Mouse (Mus musculus) right cerebral cortex, postnatal 14 days (tissue): Measurements from ENCODE around the gene Nags.
A peak's percentile ranks its signal among the peaks of the same experiment; 100 is the strongest.

ENCODE experiments used
- DNase-seq: peaks from one replicate; pipeline ENCODE4 v3.0.0; 2022

Gene Nags

GRCm38 (mm10) chr11:102145471-102146001 lies at the start of gene Nags:
Nags (plus strand) TSS chr11:102145513.
- DNase-seq: no peak

DNA sequence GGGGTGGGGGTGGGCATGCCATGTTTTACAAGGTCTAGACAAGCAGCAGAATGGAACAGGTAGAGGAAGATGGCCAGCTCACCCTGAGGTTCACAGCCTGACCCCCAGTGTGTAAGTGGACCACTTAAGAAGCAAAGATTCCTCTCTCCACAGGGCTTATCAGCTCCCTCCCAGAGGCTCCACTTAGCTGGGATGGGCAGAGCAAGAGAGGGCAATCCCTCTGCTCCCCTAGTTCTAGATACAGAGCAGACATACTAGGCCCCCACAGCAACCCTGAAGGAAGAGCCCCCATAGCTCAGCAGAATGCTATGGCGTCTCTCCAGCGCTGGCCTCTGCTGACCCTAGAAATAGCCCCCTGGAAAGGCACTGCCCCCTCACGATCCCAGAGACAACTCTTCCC lies 49.6 kb upstream of the Nags start:
- no peak for DNase-seq

DNA sequence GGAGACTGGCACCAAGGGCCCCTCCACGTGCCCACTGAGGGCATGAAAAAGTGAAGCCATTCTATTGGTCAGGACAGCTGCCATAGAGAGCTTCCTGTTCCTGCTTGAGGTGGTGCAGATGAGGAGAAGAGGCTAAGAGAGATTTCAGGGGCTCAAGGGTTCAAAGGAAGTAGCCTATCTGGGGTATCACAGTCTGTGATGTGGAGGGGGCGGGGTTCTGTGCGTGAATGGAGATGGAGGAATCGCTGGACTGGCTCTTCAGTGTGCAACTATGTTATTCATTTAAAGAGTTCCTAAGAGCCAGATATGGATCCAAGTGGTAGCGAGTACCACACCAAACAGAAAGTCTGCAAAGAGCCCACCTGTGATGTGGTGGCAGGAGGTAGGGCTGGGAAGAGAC lies 48.9 kb upstream of the Nags start:
- DNase-seq: no peak

DNA sequence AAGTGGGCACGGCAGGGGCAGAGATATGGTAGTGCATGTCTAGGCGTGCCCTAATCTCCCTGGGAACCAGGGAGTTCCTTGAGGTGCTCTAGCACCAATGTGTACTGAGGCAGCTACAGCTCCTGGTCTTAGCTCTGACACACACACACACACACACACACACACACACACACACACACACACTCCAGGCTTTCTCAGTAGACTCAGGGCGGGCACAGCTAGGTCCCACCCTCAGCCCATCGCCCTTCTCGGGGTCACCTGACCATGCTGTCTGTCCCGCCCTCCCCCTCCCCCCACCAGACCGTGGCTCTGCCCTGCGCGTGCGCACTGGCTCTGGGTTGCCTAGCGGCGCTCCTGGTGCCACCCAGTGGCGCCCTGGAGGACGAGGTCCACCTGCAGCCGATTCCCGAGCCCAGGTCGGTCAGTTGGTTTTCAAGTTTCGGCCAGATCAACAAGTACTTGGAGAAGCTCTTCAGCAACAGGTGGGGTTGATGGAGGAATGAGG lies 48.4 kb upstream of the Nags start:
- peak; percentile 78 for DNase-seq

DNA sequence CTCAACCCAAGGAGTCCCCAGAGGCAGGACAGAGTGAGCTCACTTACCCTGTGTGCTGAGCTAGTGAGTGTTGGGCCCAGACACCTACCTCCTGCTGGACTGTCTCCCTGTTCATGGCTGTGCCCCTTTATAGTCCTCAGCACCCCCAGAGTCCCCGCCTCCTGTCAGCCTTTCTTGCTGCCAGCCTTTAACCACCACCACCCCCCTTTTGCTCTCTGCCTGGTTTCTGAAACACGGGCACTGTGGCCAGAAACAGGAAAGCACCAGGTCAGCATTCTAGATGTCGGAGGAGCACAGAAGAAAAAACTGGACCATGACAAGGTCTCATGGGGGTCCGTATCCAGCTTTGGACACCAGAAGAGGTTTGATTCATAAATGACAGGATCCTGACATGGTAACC lies 44.1 kb upstream of the Nags start, which contains the start of gene Ppy:
Gene Ppy, minus strand, starts transcription at position 101 of the 400 bp plus-strand sequence.
- no peak for DNase-seq

- DNase-seq: peak; percentile 77
These were observed 42.6 kb upstream of the Nags start for GRCm38 (mm10) chr11:102102485-102103258.

DNA sequence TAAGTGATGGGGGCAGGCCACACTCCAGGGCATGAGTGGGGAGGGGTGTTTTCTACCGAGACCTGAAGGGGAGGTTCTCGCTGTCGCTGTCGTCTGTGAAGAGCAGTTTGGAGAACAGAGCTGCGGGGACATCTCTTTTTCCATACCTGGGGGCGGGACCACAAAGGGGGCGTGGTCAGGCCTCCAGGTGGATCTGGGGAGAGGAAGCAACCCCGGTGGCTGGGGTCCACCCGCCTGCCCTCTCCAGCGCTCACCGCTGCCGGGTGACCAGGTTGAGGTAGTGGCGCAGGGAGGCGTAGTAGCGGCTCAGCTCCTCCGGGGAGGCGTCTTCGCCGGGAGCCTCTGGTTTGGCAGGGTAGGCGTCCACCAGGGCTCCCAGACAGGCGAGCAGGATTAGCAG lies 38.4 kb upstream of the Nags start:
- no peak for DNase-seq

GRCm38 (mm10) chr11:102107732-102108131 lies 37.6 kb upstream of the Nags start, which contains the start of gene Pyy:
Pyy (minus strand) TSS chr11:102107832.
- DNase-seq: no peak

- DNase-seq: no peak
These were observed 33.7 kb upstream of the Nags start for GRCm38 (mm10) chr11:102111576-102111975.

DNA sequence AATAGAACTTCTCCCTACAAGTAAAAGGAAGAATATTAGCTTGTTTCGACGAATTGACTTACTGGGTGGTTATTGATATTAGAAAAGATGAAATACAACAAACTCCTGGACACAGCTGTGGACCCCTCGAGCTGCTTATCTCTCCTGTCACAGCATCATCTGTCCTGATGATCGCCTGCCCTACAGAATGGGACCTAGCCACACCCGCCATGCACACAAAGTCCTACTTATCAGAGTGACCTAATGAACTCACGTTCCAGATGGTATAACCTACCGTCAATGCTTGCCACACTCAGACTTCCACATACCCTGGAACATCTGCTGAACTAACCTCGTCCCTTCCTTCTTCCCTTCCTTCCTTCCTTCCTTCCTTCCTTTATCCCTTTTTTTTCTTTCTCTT lies 29.1 kb upstream of the Nags start:
- DNase-seq: no peak

GRCm38 (mm10) chr11:102117386-102117785 lies 27.9 kb upstream of the Nags start:
- DNase-seq: no peak

- no peak for DNase-seq
These were observed 10.8 kb upstream of the Nags start for GRCm38 (mm10) chr11:102134516-102134915.

GRCm38 (mm10) chr11:102137625-102138446 lies 7.5 kb upstream of the Nags start:
- DNase-seq: no peak

DNA sequence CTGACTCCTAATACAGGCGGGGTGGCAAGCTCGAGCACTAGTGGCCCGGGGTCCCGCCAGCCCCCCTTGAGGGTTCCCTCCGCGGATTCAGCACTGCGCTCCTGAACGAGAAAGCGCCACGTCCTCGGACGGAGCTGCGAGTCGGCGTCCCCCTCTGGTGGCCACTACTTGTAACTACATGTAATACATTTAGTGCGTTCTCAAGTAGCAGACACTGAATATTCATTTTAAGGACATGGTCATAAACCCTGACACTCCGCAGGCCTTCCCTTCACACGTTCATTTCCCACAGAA lies 6.9 kb upstream of the Nags start:
- DNase-seq: peak; percentile 72

DNA sequence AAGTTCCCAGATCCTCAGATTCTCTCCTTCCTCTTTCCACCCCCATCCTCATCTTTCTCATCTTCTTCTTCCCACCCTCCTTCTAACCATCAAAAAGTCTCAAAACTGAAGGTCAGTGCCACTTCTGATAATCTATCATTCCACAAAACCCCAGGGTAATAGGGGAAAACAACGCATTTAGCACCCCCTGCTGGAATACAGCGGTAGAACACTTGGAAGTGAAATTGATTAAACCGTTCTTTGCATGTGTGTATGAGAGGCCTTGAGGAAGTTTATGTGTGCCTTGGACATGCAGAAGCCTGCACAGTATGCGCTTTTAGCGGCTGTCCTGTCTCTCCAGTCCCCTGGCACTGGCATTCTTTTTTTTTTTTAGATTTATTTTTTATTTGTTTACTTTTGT lies 4.8 kb upstream of the Nags start:
- DNase-seq: peak; percentile 48

- DNase-seq: no peak
These were observed 3.0 kb upstream of the Nags start for GRCm38 (mm10) chr11:102142355-102142754.

DNA sequence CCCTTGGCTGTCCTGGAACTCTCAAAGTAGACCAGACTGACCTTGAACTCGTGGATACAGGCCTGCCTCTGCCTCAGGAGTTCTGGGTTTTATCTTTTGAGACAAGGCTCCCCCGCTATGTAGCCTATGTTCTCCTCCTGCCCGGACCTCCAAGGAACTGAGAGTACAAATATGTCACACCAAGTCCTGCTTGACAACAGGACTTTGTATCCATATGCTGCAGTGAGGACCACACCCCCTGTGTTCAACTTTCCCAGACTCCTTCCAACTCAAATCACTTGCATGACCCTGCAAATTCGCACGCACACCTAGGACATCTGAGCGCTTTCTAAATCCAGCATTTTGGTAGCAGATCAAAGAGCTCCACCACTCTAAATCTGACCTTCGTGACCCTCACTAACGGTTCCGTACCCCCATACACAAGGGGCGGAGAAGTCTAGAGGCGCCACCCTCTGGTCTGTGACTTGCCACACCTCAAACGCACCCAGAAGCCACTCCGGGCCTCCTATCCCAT lies 299 bp upstream of the Nags start:
- no peak for DNase-seq

DNA sequence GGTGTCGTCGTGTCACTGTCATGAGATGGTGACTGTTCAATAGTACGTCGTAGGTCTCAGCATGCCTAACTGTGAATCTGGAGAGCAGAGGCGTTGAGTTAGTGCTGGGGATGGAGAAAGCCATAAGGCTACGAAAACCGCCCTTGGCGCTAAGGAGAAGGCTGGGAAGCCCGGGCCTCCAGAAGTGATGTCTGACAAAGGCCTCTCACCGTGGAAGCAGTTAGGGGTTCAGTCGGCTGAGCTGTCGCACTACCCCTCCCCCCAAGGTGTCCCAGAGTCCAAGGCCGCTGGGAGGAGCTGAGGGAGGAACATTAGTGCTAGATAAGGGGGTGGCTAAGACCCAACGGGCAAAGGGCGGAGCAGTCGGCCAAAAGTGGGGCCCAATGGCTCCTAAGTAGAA lies 692 bp downstream of the Nags start:
- DNase-seq: no peak

DNA sequence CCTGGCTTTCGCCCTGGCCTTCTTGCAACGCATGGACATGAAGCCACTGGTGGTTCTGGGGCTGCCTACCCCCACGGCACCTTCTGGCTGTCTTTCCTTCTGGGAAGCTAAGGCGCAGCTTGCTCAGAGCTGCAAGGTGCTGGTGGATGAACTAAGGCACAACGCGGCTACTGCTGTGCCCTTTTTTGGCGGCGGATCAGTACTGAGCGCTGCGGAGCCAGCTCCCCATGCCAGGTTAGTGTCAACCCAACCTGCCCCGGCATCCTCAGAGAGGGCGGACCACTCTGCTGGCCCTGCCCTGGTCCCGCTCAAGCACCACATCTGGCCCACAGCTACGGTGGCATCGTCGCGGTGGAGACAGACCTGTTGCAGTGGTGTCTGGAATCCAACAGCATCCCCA lies 1.2 kb downstream of the Nags start:
- no peak for DNase-seq

- DNase-seq: no peak
These were observed 2.1 kb downstream of the Nags start for GRCm38 (mm10) chr11:102147213-102147989.

- peak; percentile 84 for DNase-seq
These were observed 10.9 kb downstream of the Nags start, which contains the start of gene Tmem101 for GRCm38 (mm10) chr11:102156039-102156785. Tmem101 (minus strand) TSS chr11:102156404.

GRCm38 (mm10) chr11:102156786-102157089 lies 11.4 kb downstream of the Nags start:
- DNase-seq: no peak
